Mouse (Mus musculus) C2C12 (cell line): Measurements from ENCODE around the gene Rem2. TPM values are rescaled to one million over a fixed set of nuclear protein-coding genes. Genes with fewer than 3 reads are reported as not detected.
A peak's percentile ranks its signal among the peaks of the same experiment; 100 is the strongest.

Source experiments
- H3K27me3 ChIP-seq: one replicate; pipeline ENCODE4 v1.6.1; 2011; ENCODE audit not compliant: control insufficient read depth, insufficient read depth, insufficient read length
- H3K36me3 ChIP-seq: one replicate; pipeline ENCODE4 v1.6.1; 2011; ENCODE audit not compliant: control insufficient read depth, insufficient read depth
- H3K4me3 ChIP-seq: one replicate; pipeline ENCODE4 v1.5.1; 2011; ENCODE audit warnings: mild to moderate bottlenecking, control low read depth; ENCODE audit not compliant: poor library complexity, insufficient read depth, severe bottlenecking
- H3K79me2 ChIP-seq: one replicate; pipeline ENCODE4 v1.6.1; 2011; ENCODE audit not compliant: control insufficient read depth, insufficient read depth
- H3K79me3 ChIP-seq: one replicate; pipeline ENCODE4 v1.6.1; 2011; ENCODE audit warnings: low read depth, control low read depth
- H3ac ChIP-seq: one replicate; pipeline ENCODE3; 2011; ENCODE audit warnings: low read depth; ENCODE audit not compliant: control insufficient read depth, insufficient read length
- CEBPB ChIP-seq: IDR thresholded peaks from one replicate; pipeline ENCODE4 v1.6.1; 2011; ENCODE audit warnings: low read depth, mild to moderate bottlenecking, control low read depth, moderate library complexity
- CTCF ChIP-seq: IDR thresholded peaks from one replicate; pipeline ENCODE4 v1.5.1; 2011; ENCODE audit not compliant: control insufficient read depth, insufficient read depth, insufficient read length
- FOSL1 ChIP-seq: IDR thresholded peaks from one replicate; pipeline ENCODE4 v1.8.0; 2011; ENCODE audit warnings: mild to moderate bottlenecking, low read length; ENCODE audit not compliant: poor library complexity, insufficient read depth, severe bottlenecking
- MAX ChIP-seq: IDR thresholded peaks from one replicate; pipeline ENCODE4 v1.6.1; 2011; ENCODE audit warnings: mild to moderate bottlenecking, control low read depth
- MYOD1 ChIP-seq: IDR thresholded peaks from one replicate; pipeline ENCODE4 v1.6.1; 2011; ENCODE audit warnings: low read depth; ENCODE audit not compliant: control insufficient read depth, insufficient read length
- MYOG ChIP-seq: IDR thresholded peaks from one replicate; pipeline ENCODE4 v1.6.1; 2011; ENCODE audit not compliant: control insufficient read depth, insufficient read length; ENCODE audit errors: extremely low read depth
- USF1 ChIP-seq: IDR thresholded peaks from one replicate; pipeline ENCODE4 v1.6.1; 2011; ENCODE audit warnings: low read depth, mild to moderate bottlenecking, control low read depth, moderate library complexity
- polyA plus RNA-seq: library from polyadenylated mRNA; unstranded; fragments of >200 nt; fragmentation: generic; extraction: Trizol; gene quantifications from one replicate; pipeline ENCODE4 v1.2.1, GENCODE M21; 2012; ENCODE audit warnings: missing spikeins

Rem2 gene
- polyA plus RNA-seq, 1 experiment = 0.56 TPM

GRCm38 (mm10) chr14:54474744-54475143, 1.2 kb upstream of the Rem2 start:
- no peaks in the 10 kb centered on the region for H3K79me3 ChIP-seq
- TF ChIP-seq USF1 (no peak), CEBPB (no peak), MAX (no peak), MYOG (no peak), MYOD1 (no peak), FOSL1 (no peak), CTCF (no peak)
- no peak overlapping the region for H3K4me3 ChIP-seq
- H3K36me3 ChIP-seq = peaks cover 7% of the 10 kb centered on the region
- H3ac ChIP-seq = no peak overlapping the region
- H3K79me2 ChIP-seq = peaks cover under 1% of the 10 kb centered on the region
- no peaks in the 10 kb centered on the region for H3K27me3 ChIP-seq

GRCm38 (mm10) chr14:54477172-54477909, 1.4 kb downstream of the Rem2 start:
- TF ChIP-seq CTCF = no peak
- no peak for TF ChIP-seq FOSL1
- TF ChIP-seq MYOD1 = no peak
- no peak for TF ChIP-seq MAX
- no peaks in the 10 kb centered on the region for H3K36me3 ChIP-seq
- no peak overlapping the region for H3ac ChIP-seq
- no peaks in the 10 kb centered on the region for H3K27me3 ChIP-seq
- no peak overlapping the region for H3K4me3 ChIP-seq
- peaks cover 10% of the 10 kb centered on the region for H3K79me2 ChIP-seq
- H3K79me3 ChIP-seq = no peaks in the 10 kb centered on the region

GRCm38 (mm10) chr14:54479451-54479920, 3.6 kb downstream of the Rem2 start:
- TF ChIP-seq CEBPB = no peak
- TF ChIP-seq CTCF = no peak
- no peak for TF ChIP-seq FOSL1
- TF ChIP-seq USF1 = no peak
- TF ChIP-seq MAX = no peak
- no peak for TF ChIP-seq MYOD1
- TF ChIP-seq MYOG = no peak
- Histone ChIP-seq H3K27me3 (no peaks in the 10 kb centered on the region), H3K4me3 (peak overlapping the region; percentile 28), H3K36me3 (no peaks in the 10 kb centered on the region), H3ac (peak overlapping the region; percentile 3), H3K79me3 (no peaks in the 10 kb centered on the region), H3K79me2 (peaks cover 10% of the 10 kb centered on the region)

- H3K36me3 ChIP-seq = no peaks in the 10 kb centered on the region
- H3ac ChIP-seq = peak overlapping the region; percentile 32
- TF ChIP-seq MAX (no peak), CEBPB (no peak)
- no peaks in the 10 kb centered on the region for H3K27me3 ChIP-seq
- H3K79me2 ChIP-seq = peaks cover 10% of the 10 kb centered on the region
- H3K4me3 ChIP-seq = no peak overlapping the region
- H3K79me3 ChIP-seq = no peaks in the 10 kb centered on the region
These were observed 4.8 kb downstream of the Rem2 start for GRCm38 (mm10) chr14:54480673-54481072.

- Histone ChIP-seq H3K4me3 (no peak overlapping the region), H3ac (no peak overlapping the region), H3K79me3 (no peaks in the 10 kb centered on the region), H3K79me2 (peaks cover 10% of the 10 kb centered on the region), H3K36me3 (no peaks in the 10 kb centered on the region), H3K27me3 (no peaks in the 10 kb centered on the region)
- no peak for TF ChIP-seq CEBPB
- TF ChIP-seq FOSL1 = peak; percentile 58
These were observed 5.5 kb downstream of the Rem2 start for GRCm38 (mm10) chr14:54481402-54481801.

- Histone ChIP-seq H3K4me3 (no peak overlapping the region), H3ac (no peak overlapping the region), H3K79me3 (no peaks in the 10 kb centered on the region), H3K36me3 (no peaks in the 10 kb centered on the region), H3K79me2 (peaks cover 10% of the 10 kb centered on the region), H3K27me3 (no peaks in the 10 kb centered on the region)
- TF ChIP-seq FOSL1 (no peak), MAX (no peak), MYOG (no peak)
These were observed 6.6 kb downstream of the Rem2 start for GRCm38 (mm10) chr14:54482498-54482897.

GRCm38 (mm10) chr14:54485899-54486298, 10.0 kb downstream of the Rem2 start:
- Histone ChIP-seq H3K4me3 (no peak overlapping the region), H3K79me2 (no peaks in the 10 kb centered on the region), H3K36me3 (no peaks in the 10 kb centered on the region), H3ac (no peak overlapping the region), H3K27me3 (no peaks in the 10 kb centered on the region), H3K79me3 (no peaks in the 10 kb centered on the region)
- no peak for TF ChIP-seq USF1
- TF ChIP-seq CEBPB = no peak
- TF ChIP-seq FOSL1 = no peak
- TF ChIP-seq MYOG = no peak
- TF ChIP-seq CTCF = no peak
- no peak for TF ChIP-seq MYOD1
